Mouse (Mus musculus): ENCODE measurements around the gene Tent4b.

DNA sequence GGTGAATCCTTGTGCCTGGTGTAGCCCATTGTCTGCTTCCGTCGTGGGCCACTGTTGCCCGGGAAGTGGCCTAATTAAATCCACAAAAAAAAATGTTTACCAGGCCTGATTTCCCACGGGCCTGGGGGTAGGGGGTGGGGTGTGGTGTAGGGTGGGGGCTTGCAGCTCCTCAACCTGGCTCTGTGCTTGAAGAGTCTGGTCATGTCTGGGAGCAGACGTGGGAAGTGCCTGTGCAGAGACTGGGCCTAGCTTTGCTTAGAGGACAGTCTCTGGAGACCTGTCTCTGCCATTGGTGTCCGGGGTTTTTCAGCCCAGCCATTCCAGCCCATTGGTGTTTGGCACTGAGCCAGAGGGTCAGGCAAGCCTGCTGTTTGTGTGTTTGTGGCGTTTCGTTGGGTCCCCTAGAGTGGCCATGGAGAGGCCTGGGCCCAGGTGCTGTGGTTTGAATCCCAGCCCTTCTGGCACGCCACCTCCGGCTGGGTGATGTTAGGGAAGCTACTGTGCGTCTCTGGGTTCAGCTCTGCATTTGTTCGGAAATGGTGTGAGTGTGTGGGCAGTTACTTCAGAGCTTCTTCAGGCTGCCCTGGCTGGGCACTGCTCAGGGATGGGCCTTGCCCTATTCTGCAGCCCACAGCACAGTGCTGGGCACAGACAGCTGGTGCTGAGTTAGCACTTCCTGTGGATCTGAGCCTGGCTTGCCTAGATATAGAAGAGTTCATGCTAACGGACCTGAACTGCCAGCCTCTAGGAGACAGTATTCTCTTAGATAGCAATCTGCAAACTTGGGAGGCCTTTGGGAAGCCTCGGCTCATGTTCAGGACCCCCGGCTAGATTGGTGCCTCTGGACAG is 102.8 kb downstream of the Tent4b start:
- TF ChIP-seq CTCF (IDR thresholded peaks at IDR 0.05; ENCODE audit: low read depth) = no peak
- no peak for TF ChIP-seq EP300 (IDR thresholded peaks at IDR 0.05; ENCODE audit: low read depth)
